17 mouse cellular contexts compared by ENCODE assay signal in genomic region chr5:106649441-106649840, GRCm38 (mm10). TPM values are rescaled to one million over a fixed set of nuclear protein-coding genes. Genes with fewer than 3 reads are reported as not detected.
DNase-seq lines count a peak whose midpoint lies in the region; ATAC-seq and TF ChIP-seq lines count a peak whose summit lies in the region.
"Had no signal": no experiment of that assay in that cellular context is flagged by ENCODE, and none has a peak within 500 bp of the region (broad histone marks: within the 10 kb centered on the region; RNA-seq: fewer than 3 reads in every experiment).

No protein-coding gene starts in this region.

- H3K9me3 ChIP-seq in lung, embryonic 14.5 days (ENCODE audit: low read depth, low read length) = no peaks in the 10 kb centered on the region
- no peaks in the 10 kb centered on the region for H3K9me3 ChIP-seq in stomach, postnatal 0 days (ENCODE audit: control insufficient read depth, low read length)
- H3K9me3 ChIP-seq: embryonic facial prominence, embryonic 13.5 days; forebrain, embryonic 12.5 days; limb, embryonic 13.5 days had no signal

- H3K4me2 ChIP-seq in lung, embryonic 14.5 days = no peak overlapping the region
- H3K4me2 ChIP-seq in stomach, postnatal 0 days (replicated peaks; ENCODE audit: low read depth) = no peak overlapping the region
- H3K4me2 ChIP-seq: embryonic facial prominence, embryonic 13.5 days; forebrain, embryonic 12.5 days; limb, embryonic 13.5 days had no signal

- no peak for ATAC-seq in lung, embryonic 14.5 days (ENCODE audit: insufficient read depth)
- ATAC-seq in Patski = no peak
- ATAC-seq in stomach, postnatal 0 days (ENCODE audit: low FRiP score, low TSS enrichment) = no peak

- peak; percentile 52 for TF ChIP-seq CTCF in gastrocnemius, adult 2 months (IDR thresholded peaks at IDR 0.05)
- peak; percentile 20; the same call in 1 of the 2 replicates for TF ChIP-seq CTCF in lung, embryonic 14.5 days (IDR thresholded peaks at IDR 0.05; ENCODE audit: low read depth)
- TF ChIP-seq CTCF in Patski (IDR thresholded peaks at IDR 0.05) = peak; percentile 31
- peak; percentile 42 for TF ChIP-seq CTCF in stomach, postnatal 0 days (IDR thresholded peaks at IDR 0.05; ENCODE audit: low read depth)

- no peak overlapping the region for H3K27ac ChIP-seq in gastrocnemius, adult 2 months
- no peak overlapping the region for H3K27ac ChIP-seq in lung, embryonic 14.5 days (ENCODE audit: low read depth)
- H3K27ac ChIP-seq in stomach, postnatal 0 days (replicated peaks) = no peak overlapping the region
- H3K27ac ChIP-seq: embryonic facial prominence, embryonic 13.5 days; forebrain, embryonic 12.5 days; limb, embryonic 13.5 days had no signal

- in situ Hi-C loops in Patski (cut with MboI; ENCODE audit: low pct_unique_long_range_greater_than_20kb) = loop anchor here (5.0 kb wide), 1 partner anchor 187 kb away; no protein-coding TSS in a partner anchor

- POLR2A ChIA-PET in Patski (lab: Charles Lee) = interaction anchor here (0.7 kb wide), 1 partner anchor 36 kb away, joined by 3 read pairs; no protein-coding TSS in a partner anchor

- H3K9ac ChIP-seq in lung, embryonic 14.5 days = no peak overlapping the region
- H3K9ac ChIP-seq in stomach, postnatal 0 days (ENCODE audit: low read length) = no peak overlapping the region
- H3K9ac ChIP-seq: embryonic facial prominence, embryonic 13.5 days; forebrain, embryonic 12.5 days; limb, embryonic 13.5 days had no signal

- H3K36me3 ChIP-seq in lung, embryonic 14.5 days (ENCODE audit: insufficient read depth) = peaks cover 9% of the 10 kb centered on the region; the same call in 1 of the 2 replicates
- H3K36me3 ChIP-seq in stomach, postnatal 0 days (ENCODE audit: control insufficient read depth, insufficient read depth, low read length) = no peaks in the 10 kb centered on the region

- intact Hi-C loops in gastrocnemius, adult 2 months (cut with DNase I) = loop anchor here (2.0 kb wide), 1 partner anchor 285 kb away; no protein-coding TSS in a partner anchor

- TF ChIP-seq EP300 in stomach, postnatal 0 days (optimal IDR thresholded peaks at IDR 0.05) = no peak

- H3K4me3 ChIP-seq in gastrocnemius, adult 2 months = no peak overlapping the region
- H3K4me3 ChIP-seq in lung, embryonic 14.5 days (ENCODE audit: low read depth, low read length) = no peak overlapping the region
- H3K4me3 ChIP-seq in stomach, postnatal 0 days (ENCODE audit: low read depth, low read length) = no peak overlapping the region
- H3K4me3 ChIP-seq: embryonic facial prominence, embryonic 13.5 days; forebrain, embryonic 12.5 days; limb, embryonic 13.5 days had no signal

- no peaks in the 10 kb centered on the region for H3K27me3 ChIP-seq in lung, embryonic 14.5 days (ENCODE audit: insufficient read depth, low read length)
- no peaks in the 10 kb centered on the region for H3K27me3 ChIP-seq in Patski
- H3K27me3 ChIP-seq in stomach, postnatal 0 days (ENCODE audit: control insufficient read depth, insufficient read depth, low read length) = no peaks in the 10 kb centered on the region
- H3K27me3 ChIP-seq: embryonic facial prominence, embryonic 13.5 days; forebrain, embryonic 12.5 days; limb, embryonic 13.5 days had no signal

- H3K4me1 ChIP-seq in lung, embryonic 14.5 days (ENCODE audit: insufficient read depth) = no peaks in the 10 kb centered on the region
- H3K4me1 ChIP-seq in stomach, postnatal 0 days (replicated peaks; ENCODE audit: control insufficient read depth, insufficient read depth) = no peaks in the 10 kb centered on the region
- H3K4me1 ChIP-seq: embryonic facial prominence, embryonic 13.5 days; limb, embryonic 13.5 days had no signal

- DNase-seq in gastrocnemius, adult 2 months = no peak
- no peak for DNase-seq in gastrocnemius, adult 8-10 months (ENCODE audit: low spot score in 2 of 2)
- peak; percentile 41 for DNase-seq in lung, embryonic 14.5 days
- DNase-seq in lung, postnatal 10 days = no peak
- DNase-seq in Patski (ENCODE audit: low read depth, low spot score) = no peak
- no peak for DNase-seq in stomach, postnatal 0 days (ENCODE audit: low spot score)
- no peak for DNase-seq in kidney, adult 18-20 months
- DNase-seq in frontal cortex, postnatal 25 days (ENCODE audit: low spot score in 2 of 2) = no peak
- DNase-seq: heart, postnatal 14 days; kidney, adult 8-10 months; lung, postnatal 14 days; thymus, adult 2 months had no signal

- CTCF ChIA-PET in Patski (lab: Charles Lee) = interaction anchor here (0.9 to 2.1 kb wide), 5 partner anchors 10 to 187 kb away, joined by 3 to 7 read pairs (median 3); no protein-coding TSS in a partner anchor

RNA-seq across cellular contexts. Expression of gene Gm17304, which starts 40.5 kb away (rescaled TPM):
- total RNA-seq in gastrocnemius, adult 2 months (2021) = not detected
- total RNA-seq in gastrocnemius, adult 8-10 months (2022) = not detected
- not detected in 2 replicates for polyA plus RNA-seq in lung, embryonic 14.5 days (2014; fragmentation: Nextera tagmentation; extraction: Ambion mirVana)
- not detected for polyA plus RNA-seq in Patski (2021)
- not detected in 2 replicates for polyA plus RNA-seq in stomach, postnatal 0 days (2015; fragmentation: Nextera tagmentation; extraction: Ambion mirVana)
- total RNA-seq: granulocyte monocyte progenitor cell, adult 5-6 weeks; heart, postnatal 14 days; layer of hippocampus, postnatal 14 days had no signal
- polyA plus RNA-seq: embryonic facial prominence, embryonic 13.5 days; forebrain, embryonic 12.5 days; limb, embryonic 13.5 days; thymus, adult 2 months had no signal

RNA-seq across cellular contexts. Expression of gene Zfp644, which starts 47.6 kb away (rescaled TPM):
- 10 to 100 TPM; 51.2 to 55.7 TPM for total RNA-seq in gastrocnemius, adult 2 months (2021)
- 10 to 100 TPM; 46.7 to 56.8 (median 48.4) TPM for total RNA-seq in gastrocnemius, adult 8-10 months (2022)
- polyA plus RNA-seq in lung, embryonic 14.5 days (2014; fragmentation: Nextera tagmentation; extraction: Ambion mirVana) = 89.9 and 93.2 TPM in 2 replicates
- polyA plus RNA-seq in Patski (2021) = 33.8 TPM
- 34.1 and 37.6 TPM in 2 replicates for polyA plus RNA-seq in stomach, postnatal 0 days (2015; fragmentation: Nextera tagmentation; extraction: Ambion mirVana)
